Mouse (Mus musculus) limb, embryonic 14.5 days (tissue): Measurements from ENCODE around the gene Clec16a. TPM values are rescaled to one million over a fixed set of nuclear protein-coding genes. Genes with fewer than 3 reads are reported as not detected.

Experiments used
- ATAC-seq: fragments of 200-750 bp; cut with Nextera tagmentation; 2 replicates; pipeline ENCODE4 v1.8.0; 2017; ENCODE audit warnings: low read depth, moderate number of reproducible peaks, moderate TSS enrichment; ENCODE audit not compliant: low FRiP score
- DNase-seq: peaks from one replicate; pipeline ENCODE4 v3.0.0-alpha.2; 2015; ENCODE audit warnings: low spot score
- H3K27ac ChIP-seq: fragments of 300-500 bp; sonication (generic); replicated peaks from 2 replicates; pipeline ENCODE4 v1.5.1; 2014; ENCODE audit warnings: low read depth, mild to moderate bottlenecking, low read length, moderate library complexity, mixed read lengths
- H3K27me3 ChIP-seq: fragments of 300-500 bp; sonication (generic); 2 replicates; pipeline ENCODE4 v1.6.1; 2014; ENCODE audit warnings: low read length, mixed read lengths; ENCODE audit not compliant: control insufficient read depth, insufficient read depth
- H3K36me3 ChIP-seq: fragments of 300-500 bp; sonication (generic); 2 replicates; pipeline ENCODE4 v1.6.1; 2014; ENCODE audit warnings: mild to moderate bottlenecking, low read length, moderate library complexity, mixed read lengths; ENCODE audit not compliant: control insufficient read depth, insufficient read depth
- H3K4me1 ChIP-seq: fragments of 300-500 bp; sonication (generic); 2 replicates; pipeline ENCODE4 v1.6.1; 2014; ENCODE audit warnings: antibody characterized with exemption, low read length, mixed read lengths; ENCODE audit not compliant: control insufficient read depth, insufficient read depth
- H3K4me2 ChIP-seq: fragments of 300-500 bp; sonication (generic); replicated peaks from 2 replicates; pipeline ENCODE4 v1.6.1; 2014; ENCODE audit warnings: low read depth, mild to moderate bottlenecking, low read length, moderate library complexity; ENCODE audit not compliant: severe bottlenecking
- H3K4me3 ChIP-seq: fragments of 300-500 bp; sonication (generic); replicated peaks from 2 replicates; pipeline ENCODE4 v1.5.1; 2014; ENCODE audit warnings: low read length
- H3K9ac ChIP-seq: fragments of 300-500 bp; sonication (generic); 2 replicates; pipeline ENCODE4 v1.6.1; 2014; ENCODE audit warnings: mild to moderate bottlenecking, low read depth, low read length, moderate library complexity; ENCODE audit not compliant: severe bottlenecking
- H3K9me3 ChIP-seq: fragments of 300-500 bp; sonication (generic); 2 replicates; pipeline ENCODE4 v1.6.1; 2016; ENCODE audit warnings: low read length; ENCODE audit not compliant: control insufficient read depth
- POLR2A ChIP-seq: fragments of 200-500 bp; IDR thresholded peaks from 2 replicates; pipeline ENCODE4 v1.8.0; 2012; ENCODE audit warnings: inconsistent platforms, mild to moderate bottlenecking, moderate library complexity, borderline replicate concordance; ENCODE audit not compliant: insufficient read depth, insufficient read length; ENCODE audit errors: extremely low read depth
- WGBS: fragments of 180-500 bp; shearing (Covaris S2); extraction: QIAGEN DNeasy Blood & Tissue Kit; methylation state at CpG from one replicate; pipeline ENCODE4 v1.1.7; 2014; 5-methylcytosine and 5-hydroxymethylcytosine counted together
- polyA plus RNA-seq, 2 experiments: library from polyadenylated mRNA; depleted of rRNA in 1 of 2; stranded (reverse) in 1 of 2; unstranded in 1 of 2; fragments of >200 nt; fragmentation: Nextera tagmentation in 1 of 2; extraction: Ambion mirVana in 1 of 2; gene quantifications; 2 replicates each; pipeline versions ENCODE4 v1.2.1 to v1.2.3; 2012 to 2014

Gene Clec16a
- polyA plus RNA-seq, 2 experiments, result 12.5 to 29.9 TPM

- no peak overlapping the region for H3K9ac ChIP-seq
- no peak overlapping the region for H3K27ac ChIP-seq
- peaks cover 6% of the 10 kb centered on the region; the same call in 1 of the 2 replicates for H3K36me3 ChIP-seq
- no peak overlapping the region for H3K4me3 ChIP-seq
- ATAC-seq, result no peak
- no peaks in the 10 kb centered on the region for H3K4me1 ChIP-seq
- no peaks in the 10 kb centered on the region for H3K27me3 ChIP-seq
- WGBS, result 75% methylated on average over 4 of the region's 4 CpGs
- TF ChIP-seq POLR2A, result no peak
- no peak overlapping the region for H3K4me2 ChIP-seq
- no peaks in the 10 kb centered on the region for H3K9me3 ChIP-seq
- DNase-seq, result no peak
Observed at GRCm38 (mm10) chr16:10524866-10525609, 20.1 kb upstream of the Clec16a start.

- H3K36me3 ChIP-seq, result peaks cover 12% of the 10 kb centered on the region; the same call in 1 of the 2 replicates
- H3K4me1 ChIP-seq, result no peaks in the 10 kb centered on the region
- no peak overlapping the region for H3K4me3 ChIP-seq
- no peak for DNase-seq
- H3K4me2 ChIP-seq, result no peak overlapping the region
- 78% methylated on average over 2 of the region's 2 CpGs for WGBS
- no peak for ATAC-seq
- H3K27me3 ChIP-seq, result no peaks in the 10 kb centered on the region
- no peaks in the 10 kb centered on the region for H3K9me3 ChIP-seq
- H3K27ac ChIP-seq, result no peak overlapping the region
- TF ChIP-seq POLR2A, result no peak
- H3K9ac ChIP-seq, result no peak overlapping the region
Observed at GRCm38 (mm10) chr16:10525610-10525980, 19.5 kb upstream of the Clec16a start.

GRCm38 (mm10) chr16:10527046-10527644, 18.0 kb upstream of the Clec16a start:
- Histone ChIP-seq H3K4me2 (no peak overlapping the region), H3K36me3 (peaks cover 22% of the 10 kb centered on the region), H3K27ac (no peak overlapping the region), H3K9ac (no peak overlapping the region), H3K27me3 (no peaks in the 10 kb centered on the region), H3K4me3 (no peak overlapping the region), H3K4me1 (no peaks in the 10 kb centered on the region), H3K9me3 (no peaks in the 10 kb centered on the region)
- WGBS, result 75% methylated on average over 6 of the region's 6 CpGs
- ATAC-seq (no peak), DNase-seq (no peak)
- no peak for TF ChIP-seq POLR2A

DNA sequence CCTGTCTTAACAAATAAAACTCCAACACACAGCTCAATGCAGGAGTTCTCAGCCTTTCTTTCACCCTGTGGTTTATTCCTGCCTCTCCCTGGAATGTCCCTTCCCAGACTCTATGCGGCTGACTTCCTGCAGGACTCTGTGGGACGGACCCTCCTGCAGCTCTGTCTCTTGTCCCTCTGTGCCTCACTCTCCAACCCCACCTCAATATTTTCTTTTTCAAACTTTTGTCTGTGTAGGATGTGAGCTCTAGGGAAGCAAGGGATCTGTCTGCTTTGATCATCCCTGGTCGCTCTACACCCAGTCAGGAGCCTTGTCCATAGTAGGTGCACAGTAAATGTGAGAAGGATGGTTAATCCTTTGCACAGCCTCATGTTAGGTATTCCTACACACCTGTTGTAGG, 16.8 kb upstream of the Clec16a start:
- H3K4me3 ChIP-seq, result no peak overlapping the region
- no peak for DNase-seq
- ATAC-seq, result no peak
- no peaks in the 10 kb centered on the region for H3K4me1 ChIP-seq
- peaks cover 28% of the 10 kb centered on the region for H3K36me3 ChIP-seq
- no peak overlapping the region for H3K27ac ChIP-seq
- no peaks in the 10 kb centered on the region for H3K27me3 ChIP-seq
- no peak overlapping the region for H3K9ac ChIP-seq
- no peak for TF ChIP-seq POLR2A
- no peaks in the 10 kb centered on the region for H3K9me3 ChIP-seq
- 83% methylated on average over 3 of the region's 3 CpGs for WGBS
- H3K4me2 ChIP-seq, result no peak overlapping the region

DNA sequence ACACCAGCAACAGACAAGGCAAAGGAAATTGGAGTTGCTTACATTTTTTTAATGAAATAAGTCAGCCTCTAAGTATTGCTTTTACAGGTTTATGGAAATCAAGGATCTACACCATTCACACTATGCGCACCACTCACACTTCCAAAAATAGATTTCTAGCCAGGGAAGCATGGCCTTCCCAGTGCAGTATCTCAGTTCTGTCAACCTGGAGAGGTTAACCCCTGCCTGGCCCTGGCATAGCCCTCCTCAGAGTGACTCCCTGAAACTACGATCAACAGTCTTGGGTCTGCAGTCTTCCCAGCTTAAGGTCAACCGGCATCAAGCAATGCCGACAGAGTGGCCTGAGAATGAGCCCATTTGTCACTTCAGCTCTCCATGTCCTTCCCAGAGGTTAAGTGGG, 15.0 kb upstream of the Clec16a start:
- Histone ChIP-seq H3K9ac (no peak overlapping the region), H3K9me3 (no peaks in the 10 kb centered on the region), H3K4me2 (no peak overlapping the region), H3K27me3 (no peaks in the 10 kb centered on the region), H3K27ac (no peak overlapping the region), H3K36me3 (peaks cover 34% of the 10 kb centered on the region), H3K4me3 (no peak overlapping the region), H3K4me1 (no peaks in the 10 kb centered on the region)
- no peak for DNase-seq
- TF ChIP-seq POLR2A, result no peak
- WGBS, result 95% methylated on average over 4 of the region's 4 CpGs
- no peak for ATAC-seq

DNA sequence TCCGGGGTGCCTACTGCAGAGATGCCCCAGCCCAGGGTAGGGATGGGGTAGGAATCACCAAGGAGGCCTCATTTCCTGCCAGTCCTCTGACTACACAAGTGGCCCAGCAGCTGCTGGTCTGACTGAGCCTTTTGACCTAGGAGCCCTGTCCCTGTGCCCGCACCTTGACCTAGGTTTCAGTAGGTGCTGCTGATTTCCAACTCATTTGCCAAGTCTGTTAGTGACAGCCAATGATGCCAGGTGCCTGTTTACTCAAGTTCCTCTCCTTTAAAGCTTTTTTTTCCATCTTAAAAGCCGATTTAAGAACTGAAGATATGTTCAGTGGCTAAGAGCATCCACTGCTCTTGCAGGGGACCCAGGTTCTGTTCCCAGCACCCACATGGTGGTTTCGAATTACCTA, 11.4 kb upstream of the Clec16a start:
- no peak for TF ChIP-seq POLR2A
- H3K36me3 ChIP-seq, result peaks cover 52% of the 10 kb centered on the region
- WGBS, result 92% methylated on average over 4 of the region's 4 CpGs
- H3K4me3 ChIP-seq, result no peak overlapping the region
- H3K27me3 ChIP-seq, result no peaks in the 10 kb centered on the region
- no peaks in the 10 kb centered on the region for H3K9me3 ChIP-seq
- no peak overlapping the region for H3K9ac ChIP-seq
- DNase-seq, result no peak
- H3K27ac ChIP-seq, result no peak overlapping the region
- no peak for ATAC-seq
- H3K4me1 ChIP-seq, result no peaks in the 10 kb centered on the region; the same call in 1 of the 2 replicates
- no peak overlapping the region for H3K4me2 ChIP-seq
